In the genomic region with DNA sequence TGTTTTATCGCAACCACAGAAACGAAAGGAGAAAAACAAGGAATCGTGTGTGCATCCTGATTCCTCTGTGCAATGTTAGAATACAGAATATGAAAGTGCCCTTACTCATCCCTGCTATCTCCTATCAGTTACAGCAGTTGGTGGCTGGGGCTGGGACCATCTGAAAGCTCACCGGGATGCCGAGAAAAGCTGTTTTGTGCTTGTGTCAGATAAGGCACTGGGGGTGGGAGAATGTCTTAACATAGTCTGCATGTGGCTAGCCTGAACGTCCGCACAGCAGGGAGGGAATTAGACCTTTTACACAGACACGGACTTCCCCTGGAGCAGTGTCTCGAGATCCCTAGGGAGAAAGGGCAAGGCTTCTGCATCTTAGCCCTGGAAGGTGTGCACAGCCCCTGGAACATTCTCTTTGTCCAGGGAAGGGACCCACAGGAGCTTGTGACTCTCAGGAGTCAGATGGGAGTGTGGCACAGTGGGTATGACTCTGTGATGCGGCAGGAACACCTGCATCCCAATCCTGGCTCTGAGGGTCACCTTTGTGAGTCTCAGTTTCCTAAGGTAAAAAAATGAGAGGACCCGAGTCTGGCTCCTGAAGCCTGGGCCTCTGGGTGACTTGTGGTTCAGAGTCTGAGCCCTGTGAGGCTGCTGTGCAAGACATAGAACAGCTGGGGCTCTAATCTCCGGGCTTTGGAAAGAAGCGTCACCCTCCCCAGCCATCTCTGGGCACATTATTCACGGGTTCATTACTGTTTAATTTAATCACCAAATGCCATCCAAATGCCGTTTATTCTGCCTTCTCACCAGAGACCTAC, we compare ENCODE assay signal across 11 mouse cellular contexts. TPM values are rescaled to one million over a fixed set of nuclear protein-coding genes. Genes with fewer than 3 reads are reported as not detected.
A peak's percentile ranks its signal among the peaks of the same experiment; 100 is the strongest.
DNase-seq lines count a peak whose midpoint lies in the region; ATAC-seq and TF ChIP-seq lines count a peak whose summit lies in the region.
"Had no signal": no experiment of that assay in that cellular context is flagged by ENCODE, and none has a peak within 500 bp of the region (broad histone marks: within the 10 kb centered on the region; RNA-seq: fewer than 3 reads in every experiment).

No protein-coding gene starts in this region.

- no peak for DNase-seq in midbrain, postnatal 0 days (ENCODE audit: low spot score)
- DNase-seq in kidney, adult 18-20 months, result no peak
- DNase-seq in Muller cell, postnatal 12 days (ENCODE audit: inconsistent ontology term), result no peak
- DNase-seq: embryo, embryonic 11 days; kidney, postnatal 36 days; right cerebral cortex, adult 18-20 months had no signal

- peak overlapping the region; percentile 15 for H3K27ac ChIP-seq in midbrain, embryonic 12.5 days (replicated peaks)
- H3K27ac ChIP-seq in midbrain, postnatal 0 days (ENCODE audit: low read depth, low read length), result no peak overlapping the region
- peak overlapping the region; percentile 95 for H3K27ac ChIP-seq in liver, embryonic 16.5 days (ENCODE audit: low read length)
- no peak overlapping the region for H3K27ac ChIP-seq in stomach, embryonic 15.5 days
- H3K27ac ChIP-seq: limb, embryonic 10.5 days had no signal

- peaks cover 4% of the 10 kb centered on the region; the same call in 1 of the 2 replicates for H3K27me3 ChIP-seq in midbrain, embryonic 12.5 days
- no peaks in the 10 kb centered on the region for H3K27me3 ChIP-seq in midbrain, postnatal 0 days (ENCODE audit: insufficient read depth, low read length)
- H3K27me3 ChIP-seq in erythroblast, embryonic 14.5 days (ENCODE audit: control insufficient read depth), result peaks cover 23% of the 10 kb centered on the region
- no peaks in the 10 kb centered on the region; the same call in 1 of the 2 replicates for H3K27me3 ChIP-seq in liver, embryonic 16.5 days (ENCODE audit: control insufficient read depth, insufficient read depth, low read depth, low read length)
- H3K27me3 ChIP-seq in stomach, embryonic 15.5 days (replicated peaks), result no peaks in the 10 kb centered on the region

- H3K36me3 ChIP-seq in midbrain, embryonic 12.5 days, result no peaks in the 10 kb centered on the region
- no peaks in the 10 kb centered on the region for H3K36me3 ChIP-seq in midbrain, postnatal 0 days (ENCODE audit: insufficient read depth, low read length)
- H3K36me3 ChIP-seq in erythroblast, embryonic 14.5 days (ENCODE audit: control insufficient read depth), result no peaks in the 10 kb centered on the region
- no peaks in the 10 kb centered on the region for H3K36me3 ChIP-seq in liver, embryonic 16.5 days (ENCODE audit: control insufficient read depth, insufficient read depth)
- H3K36me3 ChIP-seq in stomach, embryonic 15.5 days, result no peaks in the 10 kb centered on the region
- H3K36me3 ChIP-seq: limb, embryonic 10.5 days had no signal

- TF ChIP-seq CTCF in midbrain, postnatal 0 days (IDR thresholded peaks at IDR 0.05), result no peak

- WGBS in midbrain, embryonic 12.5 days, result 46% methylated on average over 15 of the region's 15 CpGs
- 38% methylated on average over 15 of the region's 15 CpGs for WGBS in midbrain, postnatal 0 days
- 25% methylated on average over 15 of the region's 15 CpGs for WGBS in liver, embryonic 16.5 days (ENCODE audit: insufficient replicate concordance)
- 54% methylated on average over 15 of the region's 15 CpGs for WGBS in stomach, embryonic 15.5 days

- H3K9me3 ChIP-seq in midbrain, embryonic 12.5 days, result no peaks in the 10 kb centered on the region
- H3K9me3 ChIP-seq in midbrain, postnatal 0 days (ENCODE audit: low read length), result no peaks in the 10 kb centered on the region
- H3K9me3 ChIP-seq in erythroblast, embryonic 14.5 days (ENCODE audit: control insufficient read depth, low read length), result no peaks in the 10 kb centered on the region; the same call in 1 of the 2 replicates
- no peaks in the 10 kb centered on the region for H3K9me3 ChIP-seq in liver, embryonic 16.5 days (replicated peaks; ENCODE audit: control insufficient read depth, low read length)
- no peaks in the 10 kb centered on the region for H3K9me3 ChIP-seq in stomach, embryonic 15.5 days
- H3K9me3 ChIP-seq: limb, embryonic 10.5 days had no signal

- H3K9ac ChIP-seq in midbrain, embryonic 12.5 days (replicated peaks), result no peak overlapping the region
- no peak overlapping the region for H3K9ac ChIP-seq in midbrain, postnatal 0 days (replicated peaks; ENCODE audit: low read length, poor library complexity, severe bottlenecking)
- peak overlapping the region; percentile 71 for H3K9ac ChIP-seq in liver, embryonic 16.5 days (ENCODE audit: low read depth, low read length)
- H3K9ac ChIP-seq in stomach, embryonic 15.5 days, result no peak overlapping the region

- ATAC-seq in midbrain, embryonic 12.5 days (ENCODE audit: low FRiP score, low read depth), result no peak
- ATAC-seq in midbrain, postnatal 0 days (ENCODE audit: low FRiP score), result no peak
- peak; percentile 97 for ATAC-seq in liver, embryonic 16.5 days (ENCODE audit: low read depth)
- ATAC-seq in stomach, embryonic 15.5 days (ENCODE audit: insufficient read depth, low FRiP score, low read depth), result peak; percentile 95

- no peak overlapping the region for H3K4me2 ChIP-seq in midbrain, embryonic 12.5 days (replicated peaks)
- no peak overlapping the region for H3K4me2 ChIP-seq in midbrain, postnatal 0 days (ENCODE audit: low read depth, low read length, poor library complexity, severe bottlenecking)
- peak overlapping the region; percentile 73 for H3K4me2 ChIP-seq in liver, embryonic 16.5 days (ENCODE audit: low read depth, low read length)
- no peak overlapping the region for H3K4me2 ChIP-seq in stomach, embryonic 15.5 days

- no peaks in the 10 kb centered on the region; the same call in 1 of the 2 replicates for H3K4me1 ChIP-seq in midbrain, embryonic 12.5 days
- H3K4me1 ChIP-seq in midbrain, postnatal 0 days (ENCODE audit: insufficient read depth, low read length), result no peaks in the 10 kb centered on the region
- peaks cover 67% of the 10 kb centered on the region for H3K4me1 ChIP-seq in erythroblast, embryonic 14.5 days (ENCODE audit: control insufficient read depth)
- H3K4me1 ChIP-seq in liver, embryonic 16.5 days (ENCODE audit: control insufficient read depth, low read depth, low read length), result peaks cover 35% of the 10 kb centered on the region
- no peaks in the 10 kb centered on the region for H3K4me1 ChIP-seq in stomach, embryonic 15.5 days

- H3K4me3 ChIP-seq in midbrain, embryonic 12.5 days, result no peak overlapping the region
- no peak overlapping the region for H3K4me3 ChIP-seq in midbrain, postnatal 0 days (ENCODE audit: low read depth, low read length)
- H3K4me3 ChIP-seq in erythroblast, embryonic 14.5 days (replicated peaks), result peak overlapping the region; percentile 63
- peak overlapping the region; percentile 46 for H3K4me3 ChIP-seq in liver, embryonic 16.5 days (ENCODE audit: low read depth, low read length)
- H3K4me3 ChIP-seq in stomach, embryonic 15.5 days (replicated peaks), result no peak overlapping the region
- H3K4me3 ChIP-seq: limb, embryonic 10.5 days had no signal

RNA-seq across cellular contexts. Expression of a gene that starts 43.8 kb away (rescaled TPM):
- 1.5 and 2.1 TPM in 2 replicates for polyA plus RNA-seq in midbrain, embryonic 12.5 days (2016; fragmentation: Nextera tagmentation; extraction: Ambion mirVana)
- total RNA-seq in midbrain, postnatal 0 days (2014; rRNA removed), result 13.5 and 17.5 TPM in 2 replicates
- 17.0 and 18.1 TPM in 2 replicates for polyA plus RNA-seq in midbrain, postnatal 0 days (2015; fragmentation: Nextera tagmentation; extraction: Ambion mirVana)
- not detected in 2 replicates for polyA plus RNA-seq in erythroblast, embryonic 14.5 days (2012)
- polyA plus RNA-seq in liver, embryonic 16.5 days (2015; fragmentation: Nextera tagmentation; extraction: Ambion mirVana), result not detected in 2 replicates
- 0.84 and 1.0 TPM in 2 replicates for polyA plus RNA-seq in stomach, embryonic 15.5 days (2015; fragmentation: Nextera tagmentation; extraction: Ambion mirVana)

RNA-seq across cellular contexts. Expression of a gene that starts 44.0 kb away (rescaled TPM):
- 77.4 and 79.8 TPM in 2 replicates for polyA plus RNA-seq in midbrain, embryonic 12.5 days (2016; fragmentation: Nextera tagmentation; extraction: Ambion mirVana)
- 169 and 189 TPM in 2 replicates for total RNA-seq in midbrain, postnatal 0 days (2014; rRNA removed)
- 107 and 116 TPM in 2 replicates for polyA plus RNA-seq in midbrain, postnatal 0 days (2015; fragmentation: Nextera tagmentation; extraction: Ambion mirVana)
- polyA plus RNA-seq in erythroblast, embryonic 14.5 days (2012), result 0.08 and 0.09 TPM in 2 replicates
- 0.63 and 0.71 TPM in 2 replicates for polyA plus RNA-seq in liver, embryonic 16.5 days (2015; fragmentation: Nextera tagmentation; extraction: Ambion mirVana)
- polyA plus RNA-seq in stomach, embryonic 15.5 days (2015; fragmentation: Nextera tagmentation; extraction: Ambion mirVana), result 7.5 and 8.0 TPM in 2 replicates

RNA-seq across cellular contexts. Expression of a gene that starts 52.3 kb away (rescaled TPM):
- polyA plus RNA-seq in midbrain, embryonic 12.5 days (2016; fragmentation: Nextera tagmentation; extraction: Ambion mirVana), result 14.6 and 17.1 TPM in 2 replicates
- total RNA-seq in midbrain, postnatal 0 days (2014; rRNA removed), result 23.4 and 27.7 TPM in 2 replicates
- 23.6 and 25.8 TPM in 2 replicates for polyA plus RNA-seq in midbrain, postnatal 0 days (2015; fragmentation: Nextera tagmentation; extraction: Ambion mirVana)
- polyA plus RNA-seq in erythroblast, embryonic 14.5 days (2012), result 2.6 and 2.7 TPM in 2 replicates
- 10.6 and 11.4 TPM in 2 replicates for polyA plus RNA-seq in liver, embryonic 16.5 days (2015; fragmentation: Nextera tagmentation; extraction: Ambion mirVana)
- polyA plus RNA-seq in stomach, embryonic 15.5 days (2015; fragmentation: Nextera tagmentation; extraction: Ambion mirVana), result 13.7 and 14.1 TPM in 2 replicates

Comparison
In these comparisons a context has a peak if more than half of its experiments do, and no peak if none do; other contexts are left out.
1. H3K27ac ChIP-seq: peak in midbrain, embryonic 12.5 days (single experiment) and liver, embryonic 16.5 days (single experiment); none in midbrain, postnatal 0 days (single experiment) and stomach, embryonic 15.5 days (single experiment).
2. ATAC-seq: peak in liver, embryonic 16.5 days (single experiment) and stomach, embryonic 15.5 days (single experiment); none in midbrain, embryonic 12.5 days (single experiment) and midbrain, postnatal 0 days (single experiment).
3. H3K4me3 ChIP-seq: peak in erythroblast, embryonic 14.5 days (single experiment) and liver, embryonic 16.5 days (single experiment); none in midbrain, embryonic 12.5 days (single experiment), midbrain, postnatal 0 days (single experiment) and stomach, embryonic 15.5 days (single experiment).